Mouse (Mus musculus) forelimb bud, embryonic 11.5 days (tissue): Measurements from ENCODE around the gene Cryl1.

Source experiments
- DNase-seq: peaks from one replicate; pipeline ENCODE4 v3.0.0-alpha.2; 2012; ENCODE audit warnings: low read depth, low spot score

Gene Cryl1

DNA sequence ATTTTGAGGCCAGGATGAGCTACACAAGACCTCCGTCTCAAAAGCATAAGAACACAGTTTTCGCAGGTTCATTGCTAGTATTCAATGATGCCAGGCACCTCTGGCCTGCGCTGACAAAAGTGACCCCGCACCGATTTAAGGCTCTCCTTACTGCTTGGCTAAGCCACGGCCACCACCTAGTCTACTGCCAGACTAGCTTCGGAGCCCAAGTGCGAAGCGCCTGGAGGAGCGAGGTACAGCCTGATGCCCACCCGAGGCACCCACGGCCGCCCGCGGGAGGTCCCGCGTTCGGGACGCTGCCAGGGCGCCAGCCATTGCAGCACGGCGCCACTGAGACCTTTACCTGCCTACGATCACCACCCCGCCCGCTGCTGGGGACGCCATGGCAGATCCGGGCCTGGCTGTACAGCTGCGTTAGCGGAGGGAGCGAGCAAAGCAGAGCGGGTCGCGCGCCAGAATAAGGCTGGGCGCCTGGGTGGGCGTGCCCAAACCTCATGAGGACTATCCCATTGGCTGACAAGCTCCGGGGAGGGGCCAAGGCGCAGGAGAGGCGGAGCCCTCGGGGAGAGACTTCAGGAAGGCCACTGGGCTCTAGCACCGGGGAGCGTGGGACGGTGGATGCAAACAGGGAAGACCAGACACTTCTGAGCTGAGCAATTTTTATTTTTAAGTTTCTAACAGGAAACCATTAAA is at the start of gene Cryl1:
TSS of gene Cryl1 (minus strand) at position 465 of the 693 bp plus-strand sequence.
- DNase-seq, result peak; percentile 93

DNA sequence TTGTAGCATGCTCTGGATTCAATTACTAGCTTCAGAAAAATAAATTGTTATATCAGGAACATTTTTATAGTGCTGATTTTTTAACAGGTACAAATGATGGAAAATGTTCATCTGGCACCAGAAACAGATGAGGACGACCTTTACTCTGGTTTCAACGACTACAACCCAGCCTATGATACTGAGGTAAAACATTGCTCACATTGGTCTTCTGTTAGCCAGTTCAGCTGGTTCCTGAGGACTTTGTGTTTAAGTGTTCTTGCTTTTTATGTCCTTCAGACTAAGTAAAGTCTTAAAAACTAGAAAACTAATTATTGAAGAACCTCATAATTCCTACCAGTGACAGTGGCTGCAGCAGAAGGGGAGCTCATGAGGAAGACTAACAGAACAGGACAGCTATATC is 32.1 kb upstream of the Cryl1 start:
- DNase-seq, result no peak

DNA sequence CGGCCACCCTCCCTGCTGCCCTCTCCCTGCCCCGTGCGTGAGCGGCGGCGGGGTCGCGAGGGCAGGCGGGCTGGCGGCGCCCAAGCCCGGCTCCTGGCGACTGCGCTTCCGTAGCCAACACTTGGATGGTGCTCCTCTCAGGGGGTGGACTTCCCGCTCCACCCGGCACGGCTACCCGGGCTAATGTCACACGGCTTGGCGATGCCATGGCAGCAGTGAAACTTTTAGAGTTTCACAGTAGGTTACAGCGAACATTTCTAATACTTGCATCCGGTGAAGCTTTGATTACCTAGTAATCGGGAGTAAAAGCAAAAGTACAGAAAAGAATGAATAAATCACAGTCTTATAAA is 25.9 kb upstream of the Cryl1 start:
- no peak for DNase-seq

DNA sequence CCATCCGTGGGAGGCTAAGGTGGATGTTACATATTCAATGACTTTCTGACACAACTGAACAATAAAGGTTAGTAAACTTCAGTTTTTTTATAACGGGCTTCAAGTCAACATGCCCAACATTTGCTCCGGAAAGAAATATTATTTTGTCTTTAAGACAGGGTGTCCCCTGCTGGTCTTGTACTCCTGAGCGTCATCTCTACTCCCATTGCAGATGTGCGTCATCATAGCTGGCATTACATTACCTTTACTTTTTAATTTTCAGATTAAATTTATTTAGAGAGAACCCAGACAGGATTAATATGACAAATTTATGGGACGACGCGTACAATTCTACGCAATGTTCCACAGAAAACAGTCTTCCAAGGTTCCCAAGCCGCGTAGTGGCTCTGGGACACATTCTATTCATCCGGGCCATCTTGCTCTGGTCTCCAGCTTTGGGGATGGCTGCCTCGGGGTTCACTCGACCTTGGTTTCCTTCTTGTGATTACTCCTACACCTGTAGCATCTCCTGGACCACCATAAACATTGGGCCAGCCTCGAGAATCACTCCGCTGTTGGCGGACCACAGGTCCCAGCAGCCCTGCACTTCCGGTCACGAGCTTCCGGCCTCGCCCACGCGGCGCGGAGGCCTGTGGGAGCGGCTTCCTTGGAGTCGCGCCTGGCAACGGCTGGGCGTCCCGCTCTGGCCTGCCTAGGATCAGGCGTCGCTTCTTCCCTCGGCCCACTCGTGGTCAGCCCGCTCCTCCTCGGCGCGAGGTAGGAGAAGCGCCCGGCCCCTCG is 25.3 kb upstream of the Cryl1 start, which contains the start of gene Ift88:
TSS of gene Ift88 (plus strand) at position 631 of the 780 bp plus-strand sequence.
- DNase-seq, result peak; percentile 85

DNA sequence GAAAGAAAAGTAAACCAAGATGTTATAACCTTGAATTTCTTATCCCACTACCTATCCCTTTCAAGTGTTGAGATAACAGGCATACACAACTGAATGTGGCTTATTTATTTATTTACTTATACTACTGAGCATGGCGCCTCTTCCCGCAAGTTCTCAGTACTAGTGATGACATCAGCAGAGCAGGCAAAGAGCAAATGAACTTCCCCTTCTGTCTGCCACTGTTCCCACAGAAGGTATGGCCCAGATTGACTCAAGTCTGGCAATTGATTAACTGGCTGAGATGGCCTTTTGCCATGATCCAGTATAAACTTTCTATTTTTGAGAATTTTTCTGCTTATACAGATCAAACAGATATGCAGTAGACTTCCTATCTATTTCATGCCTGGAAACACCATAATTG is 18.9 kb upstream of the Cryl1 start:
- no peak for DNase-seq

DNA sequence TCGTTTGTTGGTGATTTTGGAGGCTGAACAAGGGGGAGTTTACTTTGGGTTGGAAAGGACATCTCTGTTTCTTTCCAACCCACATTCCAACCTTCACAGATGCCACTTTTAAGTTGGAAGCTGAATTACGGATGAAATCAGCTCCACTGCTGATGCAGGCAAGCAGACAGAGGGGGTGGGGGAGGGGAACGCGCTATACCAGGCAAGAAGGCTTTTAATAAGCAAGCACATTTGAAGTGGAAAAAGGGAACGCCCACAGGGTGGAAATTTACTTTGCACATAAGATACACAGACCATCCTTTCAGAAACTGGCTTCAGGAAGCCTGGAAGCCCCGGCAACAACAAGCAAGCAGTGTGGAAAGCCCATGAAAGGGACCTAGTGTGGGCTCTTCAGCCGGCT is 13.8 kb upstream of the Cryl1 start:
- no peak for DNase-seq

DNA sequence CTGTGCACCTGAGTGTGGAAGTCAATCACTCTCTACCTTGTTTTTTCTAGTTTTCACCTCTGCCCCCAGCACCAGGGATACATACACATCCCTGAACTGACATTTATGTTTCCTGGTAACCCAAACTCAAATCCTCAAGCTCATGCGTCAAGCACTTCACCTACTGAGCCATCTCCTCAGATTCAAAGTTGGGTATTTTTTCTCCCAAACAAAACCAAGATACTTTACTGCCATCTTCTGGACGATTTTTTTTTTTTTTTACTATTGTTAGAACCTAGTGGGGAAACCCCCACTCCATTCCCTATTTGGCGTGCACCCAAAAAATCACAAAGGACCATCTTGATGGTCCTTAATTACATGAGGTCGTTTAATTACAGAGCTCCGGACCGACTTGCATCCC is 10.8 kb upstream of the Cryl1 start:
- DNase-seq, result peak; percentile 17

DNA sequence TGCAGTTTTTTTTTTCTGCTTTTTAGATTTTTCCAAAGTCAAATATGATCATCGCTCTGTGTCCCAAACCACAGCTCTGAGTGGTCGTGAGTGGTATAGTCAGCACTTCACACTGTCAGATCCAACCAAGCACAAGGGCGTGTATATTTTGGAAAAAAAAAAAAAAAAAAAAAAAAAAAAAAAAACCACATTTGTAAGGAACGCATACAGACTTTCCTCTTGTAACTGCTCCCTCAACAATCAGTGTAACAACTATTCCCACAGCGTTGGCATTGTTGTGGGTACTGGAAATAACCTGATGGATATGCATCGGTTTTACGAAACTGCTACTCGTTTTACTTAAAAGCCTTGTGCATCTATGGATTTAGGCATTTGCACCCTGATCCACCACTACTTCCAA is 9.8 kb upstream of the Cryl1 start:
- no peak for DNase-seq

DNA sequence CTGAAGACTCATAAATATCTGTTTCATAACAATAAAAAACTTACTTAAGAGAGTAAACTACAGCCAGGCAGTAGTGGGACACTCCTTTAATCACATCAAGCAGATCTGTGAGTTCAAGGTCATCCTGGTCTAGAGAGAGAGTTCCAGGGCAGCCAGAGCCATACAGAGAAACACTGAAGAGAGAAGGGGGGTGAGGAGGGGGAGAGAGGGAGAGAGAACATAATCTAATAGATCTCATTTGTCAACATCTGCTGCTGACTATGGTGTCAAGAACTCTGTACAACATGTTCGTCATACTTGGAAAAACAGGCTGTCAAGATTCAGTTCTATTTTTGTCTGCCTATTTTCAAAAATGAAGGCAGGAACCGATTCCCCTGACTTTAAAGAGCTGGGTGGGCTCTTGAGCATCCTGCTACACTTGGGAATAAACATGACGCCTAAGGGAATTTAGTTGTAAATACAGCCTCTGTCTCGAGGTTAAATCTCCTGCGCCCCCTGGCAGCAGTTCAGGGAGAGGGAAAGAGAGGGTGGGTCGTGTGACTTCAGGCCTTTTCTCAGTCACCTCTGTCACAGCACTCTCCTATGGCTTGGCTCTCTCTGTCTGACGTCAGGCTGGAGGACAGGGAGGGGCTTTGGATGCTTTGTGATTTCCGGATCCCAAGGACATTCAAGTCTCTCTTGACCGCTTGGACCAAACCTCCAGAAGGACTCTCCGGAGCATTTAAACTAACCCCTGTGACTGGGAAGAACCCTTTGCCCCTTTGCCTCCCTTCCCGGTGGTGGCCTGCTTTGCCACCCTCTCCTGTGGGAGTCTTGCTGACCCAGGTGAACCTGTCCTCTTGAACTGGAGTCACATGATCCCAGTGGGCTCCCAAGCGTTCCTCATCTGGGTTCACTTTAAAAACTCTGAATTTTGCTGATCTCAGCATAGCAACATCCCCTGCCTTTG is 9.0 kb upstream of the Cryl1 start:
- peak; percentile 66 for DNase-seq

DNA sequence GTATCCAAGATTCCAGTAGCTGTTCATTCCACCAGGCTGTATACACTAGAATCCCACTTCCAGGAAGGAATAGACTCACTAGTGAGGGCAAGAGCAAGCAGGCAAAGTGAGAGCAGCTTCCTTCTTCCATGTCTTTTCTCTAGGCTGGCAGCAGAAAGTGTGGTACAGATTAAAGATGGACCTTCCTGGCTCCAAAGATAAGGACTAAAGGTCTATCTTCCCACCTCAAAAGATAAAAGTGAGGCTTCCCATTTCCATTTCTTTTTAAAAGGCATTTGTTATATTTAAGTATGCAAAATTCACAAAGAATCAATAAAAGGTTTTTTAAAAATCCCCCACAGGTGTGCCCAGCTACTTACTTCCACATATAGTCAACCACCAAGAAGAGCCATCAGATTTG is 4.5 kb upstream of the Cryl1 start:
- no peak for DNase-seq

DNA sequence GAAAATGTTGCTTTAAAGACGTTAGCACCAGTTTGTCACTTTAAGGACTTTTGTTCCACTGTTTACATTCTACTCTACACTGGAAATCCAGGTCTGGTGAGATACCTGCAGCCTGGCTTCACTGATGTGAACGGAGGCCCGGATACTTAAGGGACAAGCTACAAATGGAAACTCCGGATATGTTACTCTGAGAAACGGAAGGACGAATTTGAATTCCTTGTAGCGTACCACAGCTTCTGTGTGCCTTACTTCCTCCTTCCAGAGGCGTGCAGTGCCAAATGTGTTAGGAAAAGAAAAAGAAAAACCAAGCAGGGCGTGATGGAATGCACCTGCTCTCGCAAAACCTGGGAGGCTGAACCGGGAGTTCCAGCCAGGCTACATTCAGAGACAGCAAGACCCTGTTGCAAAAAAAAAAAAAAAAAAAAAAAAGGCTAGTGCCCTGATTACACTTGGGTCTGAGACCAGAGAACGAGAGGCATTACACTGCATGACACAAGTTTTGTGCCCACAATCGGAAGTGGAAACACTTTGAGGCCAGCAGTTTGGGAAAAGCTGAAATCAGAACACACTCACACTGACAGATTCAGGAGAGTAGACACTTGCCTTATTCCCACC is 591 bp upstream of the Cryl1 start:
- peak; percentile 10 for DNase-seq

DNA sequence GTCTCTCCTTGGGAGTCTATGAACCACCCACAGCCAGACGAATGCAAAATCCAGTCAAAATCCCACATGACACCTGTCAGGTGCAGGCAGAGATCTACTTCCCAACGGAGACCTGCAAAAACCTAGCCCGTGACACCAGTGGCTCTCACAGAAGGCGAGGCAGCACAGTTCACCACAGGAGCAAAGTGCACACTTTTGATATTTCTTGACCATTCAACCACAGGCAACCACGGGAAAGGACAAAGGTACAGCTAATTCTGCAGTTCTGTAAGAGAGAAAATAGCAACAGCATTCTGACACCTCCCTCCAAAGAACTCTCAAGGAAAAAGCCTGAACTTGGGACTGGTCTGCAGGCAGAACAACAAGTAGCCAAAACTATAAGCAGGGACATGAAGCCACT is 1.1 kb downstream of the Cryl1 start:
- no peak for DNase-seq

DNA sequence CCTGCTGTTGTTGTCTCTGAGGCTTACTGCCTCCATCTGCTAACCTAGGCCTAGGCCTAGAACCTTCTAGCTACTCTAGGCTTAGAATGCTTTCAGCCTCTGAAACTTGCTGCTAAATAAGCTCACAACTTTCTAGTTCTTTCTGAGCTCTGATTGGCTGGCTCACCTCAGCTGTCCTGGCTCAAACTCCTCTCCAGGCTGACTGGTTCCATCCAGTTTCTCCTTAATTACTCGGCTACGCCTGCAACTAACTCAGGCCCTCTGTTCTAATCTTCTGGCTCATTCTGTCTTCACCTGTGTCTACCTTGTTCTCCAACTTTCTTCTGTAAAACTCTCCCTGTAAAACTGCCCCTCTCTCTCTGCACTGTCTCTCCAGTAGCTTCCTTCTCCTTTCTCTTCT is 2.9 kb downstream of the Cryl1 start:
- DNase-seq, result no peak

DNA sequence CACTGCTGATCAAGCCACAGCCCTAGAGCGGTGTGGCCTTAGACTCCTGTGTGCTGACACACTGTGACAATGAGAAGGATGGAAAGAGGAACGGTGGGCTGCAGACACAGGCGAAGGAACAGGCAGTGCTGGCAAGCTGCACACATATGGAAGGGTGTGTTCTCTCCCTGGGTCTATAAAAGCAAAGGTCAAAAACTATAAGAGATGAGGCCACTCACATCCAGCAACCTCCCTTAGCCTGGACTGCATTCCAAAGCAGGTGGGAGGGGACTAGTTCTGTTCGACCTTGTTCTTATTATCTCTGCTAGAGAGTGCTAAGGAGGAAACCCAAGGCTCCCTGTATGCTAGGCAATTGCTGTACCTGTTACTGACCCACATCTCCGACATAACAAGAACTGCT is 6.1 kb downstream of the Cryl1 start:
- no peak for DNase-seq

DNA sequence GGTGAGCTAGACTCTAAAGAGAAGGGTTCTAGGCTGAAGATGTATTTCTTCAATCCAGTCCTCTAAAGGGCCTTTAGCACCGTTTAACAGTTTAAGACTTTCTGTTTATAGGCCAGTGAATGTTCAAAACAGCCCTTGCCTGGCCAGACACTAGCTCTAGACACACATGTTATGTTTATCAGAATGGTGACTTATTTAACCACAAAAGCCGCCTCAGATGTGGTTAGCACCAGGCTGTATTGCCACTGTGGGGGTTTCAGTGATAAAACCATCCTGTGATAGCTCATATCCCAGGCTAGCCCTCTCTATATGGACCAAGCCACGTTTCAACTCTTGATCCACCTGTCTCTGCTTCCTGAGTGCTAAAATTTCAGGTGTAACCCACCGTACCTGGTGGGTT is 6.7 kb downstream of the Cryl1 start:
- no peak for DNase-seq

DNA sequence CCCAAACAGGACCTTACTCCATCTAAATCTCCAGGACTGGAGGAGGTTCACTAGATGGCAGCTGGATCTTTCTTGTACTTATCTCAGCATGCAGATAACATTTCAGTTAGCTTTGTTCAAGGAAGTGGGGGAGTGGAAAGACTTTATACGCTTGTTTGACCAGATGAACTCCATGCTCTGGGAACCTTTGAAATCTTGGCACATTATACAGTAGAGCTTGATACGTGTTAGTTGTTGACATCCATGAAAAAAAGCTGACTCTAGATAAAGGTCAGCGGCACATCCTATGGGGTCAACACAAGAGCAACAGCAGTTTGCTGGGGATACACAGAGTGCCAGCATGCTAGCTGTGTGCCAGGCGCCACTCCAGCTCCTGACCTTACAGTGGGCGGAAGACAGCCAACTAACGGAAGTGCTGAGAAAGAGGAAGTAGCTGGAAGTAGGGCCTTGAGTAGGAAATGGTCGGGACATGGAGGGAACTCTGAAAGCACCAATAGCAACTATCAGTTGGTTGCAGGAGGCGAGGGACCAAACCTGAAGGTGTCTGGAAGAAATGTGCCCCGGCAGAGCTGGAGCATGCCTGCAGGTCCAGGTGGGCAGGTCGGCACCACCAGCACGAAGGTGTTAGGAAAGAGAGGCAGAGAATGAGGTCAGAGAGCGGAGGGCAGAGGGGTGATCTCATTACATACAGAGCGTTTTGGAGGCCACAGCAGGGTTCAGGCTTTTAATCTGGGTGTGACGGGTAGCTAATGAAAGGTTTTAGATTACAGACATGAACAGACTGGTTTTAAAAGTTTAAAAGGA is 11.4 kb downstream of the Cryl1 start:
- DNase-seq, result peak; percentile 36

DNA sequence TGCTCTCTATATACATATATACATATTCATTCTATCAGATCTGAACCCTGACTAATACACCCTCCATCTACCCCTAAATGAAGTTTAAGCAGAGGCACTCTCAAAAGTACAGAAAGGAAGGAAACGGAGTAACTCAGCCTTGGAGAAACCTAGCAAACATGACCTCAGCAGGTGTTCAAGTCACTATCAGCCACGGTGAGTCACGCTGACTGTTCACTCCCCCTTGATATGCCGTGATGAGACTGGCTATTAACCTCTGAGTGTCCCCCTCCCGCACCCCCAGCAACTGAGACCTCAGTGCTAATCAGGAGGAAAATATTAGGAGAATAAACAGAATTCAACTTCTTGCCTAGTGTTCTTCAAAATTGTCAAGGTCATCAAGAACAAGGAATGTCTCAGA is 12.7 kb downstream of the Cryl1 start:
- no peak for DNase-seq

DNA sequence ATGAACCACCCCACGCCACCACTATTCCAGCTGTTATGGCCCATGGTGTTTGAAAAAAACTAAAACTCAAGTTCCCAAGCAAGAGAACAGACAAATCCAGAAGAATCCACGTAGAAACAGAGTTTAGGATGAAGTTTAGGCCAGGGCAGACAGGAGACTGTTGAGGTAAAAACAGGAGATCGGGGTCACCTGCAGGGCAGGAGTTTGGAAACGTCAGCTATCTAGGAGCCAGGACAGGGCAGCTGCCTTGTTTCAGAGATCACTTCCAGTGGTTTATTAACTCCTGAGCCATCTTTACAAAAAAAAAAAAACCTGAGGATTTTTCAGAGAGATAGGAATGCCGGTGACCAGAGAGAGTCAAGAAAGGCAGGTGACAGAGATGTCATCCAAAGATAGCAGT is 20.8 kb downstream of the Cryl1 start:
- no peak for DNase-seq

DNA sequence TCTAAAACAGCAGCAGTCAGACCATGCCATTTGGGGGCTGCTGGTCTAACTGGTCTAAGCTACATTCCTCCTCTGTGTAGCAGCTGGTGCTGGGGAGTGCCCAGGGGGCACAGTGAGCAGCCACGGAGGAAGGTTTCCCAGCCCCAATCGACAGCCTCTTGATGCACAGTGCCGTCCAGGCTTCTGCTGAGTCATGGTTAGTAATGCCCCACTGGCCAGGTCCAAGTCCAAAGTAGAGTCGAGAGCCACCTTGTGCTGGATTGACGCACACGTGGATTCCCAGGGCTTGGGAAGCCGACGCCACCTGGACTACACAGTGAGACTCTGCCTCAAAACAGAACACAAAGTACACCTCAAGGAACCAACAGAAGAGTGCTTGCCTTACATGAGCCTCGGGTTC is 21.4 kb downstream of the Cryl1 start:
- DNase-seq, result no peak

DNA sequence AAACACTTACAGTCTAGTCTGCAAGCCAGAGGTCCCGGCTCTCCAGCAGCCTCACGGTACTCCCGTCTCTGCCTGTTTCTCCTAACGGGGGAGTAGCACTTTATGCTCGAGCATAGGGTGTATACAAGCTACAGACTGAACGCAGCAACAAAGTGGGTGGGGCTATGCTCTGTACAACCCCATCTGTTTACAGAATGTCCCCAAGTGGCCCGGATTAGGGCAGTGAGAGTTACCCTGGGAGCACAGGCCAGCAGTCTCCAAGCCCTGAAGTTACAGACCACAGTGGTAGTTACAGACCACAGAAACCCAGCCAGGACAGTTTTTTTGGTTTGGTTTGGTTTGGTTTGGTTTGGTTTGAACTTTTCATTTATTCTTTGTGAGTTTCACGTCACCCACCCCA is 22.3 kb downstream of the Cryl1 start:
- DNase-seq, result no peak

DNA sequence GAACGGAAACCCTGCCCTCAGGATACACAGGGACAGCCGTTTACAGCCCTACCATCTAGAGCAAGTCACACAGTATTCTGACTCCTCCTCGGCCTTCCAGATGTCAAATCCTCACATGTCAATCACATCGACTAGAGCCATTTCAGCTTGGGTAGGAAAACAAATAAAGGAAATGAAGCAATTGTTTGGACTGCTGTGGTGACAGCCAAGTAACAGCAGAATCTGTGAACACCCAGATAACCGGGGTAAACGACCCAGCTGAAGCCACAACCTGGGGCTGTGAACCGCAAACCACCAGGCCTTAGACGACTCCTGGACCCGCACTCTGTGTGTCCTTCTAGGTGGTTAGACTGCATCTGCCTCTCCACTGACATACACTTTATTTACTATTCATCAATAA is 23.1 kb downstream of the Cryl1 start:
- no peak for DNase-seq
